Mouse (Mus musculus): ENCODE data around the gene Neu1. TPM values are rescaled to one million over a fixed set of nuclear protein-coding genes. Genes with fewer than 3 reads are reported as not detected.
"Not testable (repeated sequence)": the region's sequence is repeated elsewhere in the genome, so short reads cannot be mapped to it uniquely, and the experiment has no call there.

Neu1 gene
- polyA plus RNA-seq, 1 experiment = 68.8 TPM

DNA sequence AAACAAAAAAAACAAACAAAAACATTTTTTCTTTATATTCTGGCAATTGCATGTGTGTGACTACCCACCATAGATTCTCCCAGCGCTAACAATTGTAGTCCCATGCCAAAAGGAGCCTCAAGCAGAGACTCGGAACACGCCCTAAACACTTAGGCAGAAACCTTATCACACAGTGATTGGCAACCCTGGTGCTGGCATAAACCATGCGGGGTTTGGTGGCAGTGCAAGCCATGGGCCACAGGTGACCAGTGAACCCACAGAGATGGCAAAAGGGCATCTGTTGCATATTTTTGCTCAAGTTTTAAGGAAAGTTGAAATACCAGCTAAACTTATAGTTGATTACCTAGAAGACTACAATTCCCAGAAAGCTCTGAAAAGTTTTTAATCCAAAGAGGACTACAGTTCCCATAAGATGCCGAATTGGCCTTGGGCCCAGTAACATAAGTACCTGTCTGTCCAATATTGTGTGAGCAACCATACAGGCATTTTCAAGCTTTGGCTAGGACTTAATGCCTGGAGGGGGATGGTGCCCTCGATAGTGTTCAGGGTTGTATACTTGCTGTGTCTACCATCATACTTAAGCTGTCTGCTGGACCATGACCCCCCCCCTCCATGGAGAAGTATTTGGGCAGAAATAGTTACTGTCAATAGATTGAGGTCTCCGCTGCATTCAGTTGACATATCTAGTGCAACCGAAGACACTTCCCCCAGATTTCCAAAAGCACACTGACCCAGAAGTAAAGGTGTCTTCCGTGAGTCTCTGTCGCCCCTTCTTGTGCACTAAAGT lies 33.5 kb upstream of the Neu1 start:
- WGBS = 7% methylated on average over 10 of the region's 10 CpGs
- Histone ChIP-seq H3K36me3 (ENCODE audit: control insufficient read depth, insufficient read depth, low read length) (peaks cover 9% of the 10 kb centered on the region), H3K4me1 (ENCODE audit: control insufficient read depth, insufficient read depth, insufficient read length, low read length) (peaks cover 14% of the 10 kb centered on the region), H3K27me3 (ENCODE audit: control insufficient read depth, insufficient read depth, low read length) (no peaks in the 10 kb centered on the region), H3K27ac (ENCODE audit: insufficient read depth, low read depth, low read length) (peak overlapping the region; percentile 96), H3K4me3 (ENCODE audit: low read depth, low read length) (peak overlapping the region; percentile 79)
- TF ChIP-seq CTCF (IDR thresholded peaks at IDR 0.05; ENCODE audit: extremely low read depth, insufficient read length, insufficient replicate concordance, low read depth, low read length) (no peak), POLR2A (IDR thresholded peaks at IDR 0.05; ENCODE audit: low read depth, low read length) (no peak)

DNA sequence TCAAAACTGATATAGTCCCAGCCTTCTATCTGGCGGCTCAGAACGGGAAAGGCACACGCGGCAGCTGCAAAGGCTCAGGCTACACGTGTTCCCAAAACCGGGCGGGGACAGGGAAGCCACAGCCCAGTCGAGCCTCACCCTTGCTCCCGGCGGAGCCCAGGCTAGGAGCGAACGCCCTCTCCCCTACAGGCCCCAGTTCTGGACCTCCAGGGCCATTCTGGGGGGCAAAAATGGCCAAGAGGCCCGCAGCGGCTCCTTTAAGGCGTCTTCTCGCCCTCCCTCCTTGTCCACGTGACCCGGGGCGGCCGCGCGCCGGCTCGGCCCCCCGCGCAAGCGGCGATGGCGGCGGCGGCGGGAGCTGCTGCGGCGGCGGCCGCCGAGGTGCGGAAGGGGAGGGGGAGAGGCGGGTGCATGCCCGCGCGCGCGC lies 32.9 kb upstream of the Neu1 start, which contains the start of the genes C2 and Ehmt2:
Gene C2, minus strand, starts transcription at position 106 of the 427 bp plus-strand sequence.
Gene Ehmt2, plus strand, starts transcription at position 310 of the 427 bp plus-strand sequence.
- peaks cover 15% of the 10 kb centered on the region for H3K36me3 ChIP-seq (ENCODE audit: control insufficient read depth, insufficient read depth, low read length)
- no peaks in the 10 kb centered on the region for H3K27me3 ChIP-seq (ENCODE audit: control insufficient read depth, insufficient read depth, low read length)
- peaks cover 12% of the 10 kb centered on the region for H3K4me1 ChIP-seq (ENCODE audit: control insufficient read depth, insufficient read depth, insufficient read length, low read length)
- TF ChIP-seq POLR2A (IDR thresholded peaks at IDR 0.05; ENCODE audit: low read depth, low read length) = peak; percentile 86
- no peak for TF ChIP-seq CTCF (IDR thresholded peaks at IDR 0.05; ENCODE audit: extremely low read depth, insufficient read length, insufficient replicate concordance, low read depth, low read length)
- peak within 1 kb of the TSS; percentile 96 for H3K27ac ChIP-seq (ENCODE audit: insufficient read depth, low read depth, low read length)
- WGBS = under 1% methylated on average over 43 of the region's 44 CpGs
- peak within 1 kb of the TSS; percentile 79 for H3K4me3 ChIP-seq (ENCODE audit: low read depth, low read length)

DNA sequence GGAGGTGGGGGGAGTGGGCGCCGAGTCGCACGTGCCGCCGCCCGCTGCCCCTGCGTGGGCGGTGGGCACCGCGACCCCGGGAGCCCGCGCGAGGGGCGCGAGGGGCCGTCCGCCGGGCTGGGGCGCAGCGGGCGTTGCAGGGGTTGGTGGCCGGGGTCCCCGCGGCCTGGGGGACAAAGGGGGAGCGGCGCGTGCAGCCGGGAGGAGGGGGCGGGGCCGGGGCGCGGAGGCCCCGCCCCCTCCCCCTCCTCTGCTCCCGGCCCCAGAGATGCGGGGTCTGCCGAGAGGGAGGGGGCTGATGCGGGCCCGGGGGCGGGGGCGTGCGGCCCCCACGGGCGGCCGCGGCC lies 32.4 kb upstream of the Neu1 start:
- Histone ChIP-seq H3K27ac (ENCODE audit: insufficient read depth, low read depth, low read length) (no peak overlapping the region), H3K4me3 (ENCODE audit: low read depth, low read length) (peak overlapping the region; percentile 79), H3K36me3 (ENCODE audit: control insufficient read depth, insufficient read depth, low read length) (peaks cover 21% of the 10 kb centered on the region), H3K4me1 (ENCODE audit: control insufficient read depth, insufficient read depth, insufficient read length, low read length) (peaks cover 12% of the 10 kb centered on the region), H3K27me3 (ENCODE audit: control insufficient read depth, insufficient read depth, low read length) (no peaks in the 10 kb centered on the region)
- 1% methylated on average over 35 of the region's 47 CpGs for WGBS
- TF ChIP-seq CTCF (IDR thresholded peaks at IDR 0.05; ENCODE audit: extremely low read depth, insufficient read length, insufficient replicate concordance, low read depth, low read length) (no peak), POLR2A (IDR thresholded peaks at IDR 0.05; ENCODE audit: low read depth, low read length) (no peak)

DNA sequence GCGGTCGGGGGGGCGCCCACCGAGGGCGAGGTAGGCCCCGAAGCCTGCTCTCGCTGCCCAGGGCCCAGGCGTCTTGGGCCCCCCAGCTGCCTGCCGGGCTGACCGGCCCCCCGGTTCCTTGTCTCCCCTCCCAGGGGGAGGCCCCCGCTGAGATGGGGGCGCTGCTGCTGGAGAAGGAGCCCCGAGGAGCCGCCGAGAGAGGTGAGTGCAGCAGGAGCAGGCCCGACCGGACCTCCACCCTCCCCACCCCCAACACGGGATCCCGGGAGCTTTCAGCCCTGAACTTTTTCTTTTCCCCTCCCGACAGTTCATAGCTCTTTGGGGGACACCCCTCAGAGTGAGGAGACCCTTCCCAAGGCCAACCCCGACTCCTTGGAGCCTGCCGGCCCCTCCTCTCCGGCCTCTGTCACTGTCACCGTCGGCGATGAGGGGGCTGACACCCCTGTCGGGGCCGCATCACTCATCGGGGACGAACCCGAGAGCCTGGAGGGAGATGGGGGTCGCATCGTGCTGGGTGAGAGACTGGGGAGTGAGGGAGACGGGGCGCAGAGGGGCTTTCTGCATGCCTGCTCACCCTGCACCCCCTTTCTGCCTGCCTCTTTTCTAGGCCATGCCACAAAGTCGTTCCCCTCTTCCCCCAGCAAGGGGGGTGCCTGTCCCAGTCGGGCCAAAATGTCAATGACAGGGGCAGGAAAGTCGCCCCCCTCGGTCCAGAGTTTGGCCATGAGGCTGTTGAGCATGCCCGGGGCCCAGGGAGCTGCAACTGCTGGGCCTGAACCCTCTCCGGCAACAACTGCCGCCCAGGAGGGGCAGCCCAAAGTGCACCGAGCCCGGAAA lies 31.8 kb upstream of the Neu1 start:
- Histone ChIP-seq H3K27me3 (ENCODE audit: control insufficient read depth, insufficient read depth, low read length) (no peaks in the 10 kb centered on the region), H3K4me1 (ENCODE audit: control insufficient read depth, insufficient read depth, insufficient read length, low read length) (peaks cover 12% of the 10 kb centered on the region), H3K36me3 (ENCODE audit: control insufficient read depth, insufficient read depth, low read length) (peaks cover 23% of the 10 kb centered on the region), H3K4me3 (ENCODE audit: low read depth, low read length) (peak overlapping the region; percentile 79), H3K27ac (ENCODE audit: insufficient read depth, low read depth, low read length) (peak overlapping the region; percentile 84)
- WGBS = 1% methylated on average over 42 of the region's 45 CpGs
- TF ChIP-seq CTCF (IDR thresholded peaks at IDR 0.05; ENCODE audit: extremely low read depth, insufficient read length, insufficient replicate concordance, low read depth, low read length) = no peak
- no peak; the same call in 1 of the 2 replicates for TF ChIP-seq POLR2A (IDR thresholded peaks at IDR 0.05; ENCODE audit: low read depth, low read length)

DNA sequence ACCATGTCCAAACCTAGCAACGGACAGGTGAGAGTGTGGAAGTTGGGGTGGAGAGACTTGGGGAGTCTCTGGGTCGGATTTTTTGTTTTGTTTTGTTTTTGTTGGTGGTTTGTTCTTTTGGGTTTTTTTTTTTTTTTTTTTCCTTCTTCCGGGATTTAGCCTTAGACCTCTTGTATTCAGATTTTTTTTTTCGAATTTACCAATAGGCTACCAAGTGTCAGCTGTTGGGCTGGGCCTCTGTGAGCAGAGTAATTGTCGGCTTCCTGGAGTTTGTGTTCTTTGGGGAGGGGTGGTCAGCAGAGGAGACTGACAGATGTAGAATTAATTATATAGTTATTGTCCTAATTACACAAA lies 31.2 kb upstream of the Neu1 start:
- under 1% methylated on average over 5 of the region's 5 CpGs for WGBS
- Histone ChIP-seq H3K36me3 (ENCODE audit: control insufficient read depth, insufficient read depth, low read length) (peaks cover 28% of the 10 kb centered on the region), H3K4me1 (ENCODE audit: control insufficient read depth, insufficient read depth, insufficient read length, low read length) (peaks cover 11% of the 10 kb centered on the region), H3K27me3 (ENCODE audit: control insufficient read depth, insufficient read depth, low read length) (no peaks in the 10 kb centered on the region), H3K4me3 (ENCODE audit: low read depth, low read length) (peak overlapping the region; percentile 79), H3K27ac (ENCODE audit: insufficient read depth, low read depth, low read length) (peak overlapping the region; percentile 84)
- TF ChIP-seq POLR2A (IDR thresholded peaks at IDR 0.05; ENCODE audit: low read depth, low read length) (no peak), CTCF (IDR thresholded peaks at IDR 0.05; ENCODE audit: extremely low read depth, insufficient read length, insufficient replicate concordance, low read depth, low read length) (no peak)

DNA sequence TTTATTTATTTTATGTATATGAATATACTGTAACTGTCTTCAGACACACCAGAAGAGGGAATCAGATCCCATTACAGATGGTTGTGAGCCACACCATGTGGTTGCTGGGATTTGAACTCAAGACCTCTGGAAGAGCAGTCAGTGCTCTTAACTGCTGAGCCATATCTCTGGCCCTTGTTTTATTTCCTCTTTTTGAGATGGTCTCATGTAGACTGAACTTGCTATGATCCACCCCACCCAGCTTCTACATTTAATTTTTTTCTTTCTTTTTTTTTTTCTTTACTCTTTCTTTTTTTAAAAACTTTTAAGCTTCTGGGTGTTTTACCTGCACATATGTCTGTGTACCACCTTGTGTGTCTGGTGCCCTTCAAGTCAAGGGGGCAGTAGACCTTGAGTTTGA lies 30.2 kb upstream of the Neu1 start:
- H3K36me3 ChIP-seq (ENCODE audit: control insufficient read depth, insufficient read depth, low read length) = peaks cover 37% of the 10 kb centered on the region
- H3K4me3 ChIP-seq (ENCODE audit: low read depth, low read length); H3K4me1 ChIP-seq (ENCODE audit: control insufficient read depth, insufficient read depth, insufficient read length, low read length); H3K27ac ChIP-seq (ENCODE audit: insufficient read depth, low read depth, low read length); H3K27me3 ChIP-seq (ENCODE audit: control insufficient read depth, insufficient read depth, low read length): not testable (repeated sequence)

DNA sequence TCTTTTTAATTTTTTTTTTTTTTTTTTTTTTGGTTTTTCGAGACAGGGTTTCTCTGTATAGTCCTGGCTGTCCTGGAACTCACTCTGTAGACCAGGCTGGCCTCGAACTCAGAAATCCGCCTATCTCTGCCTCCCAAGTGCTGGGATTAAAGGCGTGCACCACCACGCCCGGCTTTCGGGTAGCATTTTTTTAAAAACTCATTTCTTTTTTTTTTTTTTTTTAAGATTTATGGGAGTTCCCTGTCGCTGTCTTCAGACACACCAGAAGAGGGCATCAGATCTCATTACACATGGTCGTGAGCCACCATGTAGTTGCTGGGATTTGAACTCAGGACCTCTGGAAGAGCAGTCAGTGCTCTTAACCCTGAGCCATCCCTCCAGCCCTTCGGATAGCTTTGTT lies 29.1 kb upstream of the Neu1 start:
- H3K27ac ChIP-seq (ENCODE audit: insufficient read depth, low read depth, low read length); H3K27me3 ChIP-seq (ENCODE audit: control insufficient read depth, insufficient read depth, low read length); H3K4me1 ChIP-seq (ENCODE audit: control insufficient read depth, insufficient read depth, insufficient read length, low read length); H3K4me3 ChIP-seq (ENCODE audit: low read depth, low read length): not testable (repeated sequence)
- H3K36me3 ChIP-seq (ENCODE audit: control insufficient read depth, insufficient read depth, low read length) = peaks cover 48% of the 10 kb centered on the region
- WGBS = 85% methylated on average over 9 of the region's 10 CpGs

Measured in small intestine, adult 2 months (tissue).